8 mouse cellular contexts compared by ENCODE assay signal in genomic region chr7:45079856-45080255, GRCm38 (mm10). TPM values are rescaled to one million over a fixed set of nuclear protein-coding genes. Genes with fewer than 3 reads are reported as not detected.
DNase-seq lines count a peak whose midpoint lies in the region; ATAC-seq and TF ChIP-seq lines count a peak whose summit lies in the region.

No protein-coding gene starts in this region.

- peak; percentile 89 to 94 (median 93) for TF ChIP-seq CTCF in MEL (IDR thresholded peaks at IDR 0.05 in 2 of 3, conservative IDR thresholded peaks at IDR 0.05 in 1 of 3; ENCODE audit: control insufficient read depth in 1 of 3, insufficient read depth in 1 of 3, low read depth in 2 of 3, low read length in 3 of 3, poor library complexity in 1 of 3, severe bottlenecking in 1 of 3)
- peak; percentile 97 for TF ChIP-seq CTCF in forebrain, postnatal 0 days (IDR thresholded peaks at IDR 0.05; ENCODE audit: low read depth)

- ATAC-seq in forebrain, postnatal 0 days: peak; percentile 69

- WGBS in forebrain, postnatal 0 days: under 1% methylated on average over 10 of the region's 10 CpGs
- WGBS in hindbrain, embryonic 10.5 days: 1% methylated on average over 10 of the region's 10 CpGs

- no peak overlapping the region for H3K27ac ChIP-seq in MEL (ENCODE audit: control insufficient read depth, low read depth, low read length)
- H3K27ac ChIP-seq in forebrain, postnatal 0 days (ENCODE audit: low read depth, low read length): no peak overlapping the region
- H3K27ac ChIP-seq in hindbrain, embryonic 10.5 days: no peak overlapping the region

- no peak for TF ChIP-seq POLR2A in MEL (IDR thresholded peaks at IDR 0.05; ENCODE audit: control insufficient read depth in 1 of 2, insufficient read depth in 1 of 2, low read depth in 1 of 2, low read length in 2 of 2, poor library complexity in 1 of 2)

- H3K4me3 ChIP-seq in MEL (ENCODE audit: control insufficient read depth in 1 of 2, insufficient read depth in 1 of 2, low read depth in 2 of 2, low read length in 2 of 2): no peak overlapping the region
- H3K4me3 ChIP-seq in forebrain, postnatal 0 days (ENCODE audit: low read depth, low read length): no peak overlapping the region
- no peak overlapping the region for H3K4me3 ChIP-seq in hindbrain, embryonic 10.5 days

- no peak overlapping the region for H3K4me2 ChIP-seq in forebrain, postnatal 0 days (ENCODE audit: low read depth)

- DNase-seq in MEL (ENCODE audit: low read depth, low spot score): peak; percentile 90
- DNase-seq in cerebellum, adult 11-12 months: peak; percentile 75
- DNase-seq in forebrain, postnatal 0 days: peak; percentile 94
- peak; percentile 90 for DNase-seq in hindbrain, embryonic 10.5 days (ENCODE audit: low spot score)
- peak; percentile 97 to 98 for DNase-seq in layer of hippocampus, postnatal 10 days (ENCODE audit: low spot score in 2 of 2)
- peak; percentile 92 for DNase-seq in lung, postnatal 25 days (ENCODE audit: low spot score)
- peak; percentile 97 for DNase-seq in retina, embryonic 14.5 days (ENCODE audit: low spot score)
- peak; percentile 94 for DNase-seq in thymus, postnatal 25 days

- TF ChIP-seq RAD21 in MEL (IDR thresholded peaks at IDR 0.05; ENCODE audit: low read depth, low read length): peak; percentile 89

- H3K36me3 ChIP-seq in MEL (ENCODE audit: control insufficient read depth in 1 of 2, insufficient read depth in 2 of 2, low read length in 2 of 2): peaks cover 0 to 2% of the 10 kb centered on the region in 2 experiments; a peak in 1 of 4 replicates
- H3K36me3 ChIP-seq in forebrain, postnatal 0 days (ENCODE audit: insufficient read depth): peaks cover 31% of the 10 kb centered on the region
- peaks cover 57% of the 10 kb centered on the region for H3K36me3 ChIP-seq in hindbrain, embryonic 10.5 days

- no peaks in the 10 kb centered on the region for H3K9me3 ChIP-seq in MEL (replicated peaks; ENCODE audit: insufficient read depth, low read length)
- no peaks in the 10 kb centered on the region for H3K9me3 ChIP-seq in forebrain, postnatal 0 days (ENCODE audit: low read length)
- no peaks in the 10 kb centered on the region for H3K9me3 ChIP-seq in hindbrain, embryonic 10.5 days

- TF ChIP-seq EP300 in MEL (IDR thresholded peaks at IDR 0.05; ENCODE audit: low read depth in 1 of 2, low read length in 2 of 2): peak in 1 of 2 experiments; percentile 17; a peak in 1 of 4 replicates

- no peaks in the 10 kb centered on the region for H3K79me2 ChIP-seq in MEL (ENCODE audit: control insufficient read depth, insufficient read depth, low read length, poor library complexity)

- no peaks in the 10 kb centered on the region for H3K27me3 ChIP-seq in MEL (ENCODE audit: control insufficient read depth in 1 of 2, insufficient read depth in 2 of 2, low read length in 2 of 2)
- no peaks in the 10 kb centered on the region for H3K27me3 ChIP-seq in forebrain, postnatal 0 days (ENCODE audit: insufficient read depth, low read length)
- no peaks in the 10 kb centered on the region for H3K27me3 ChIP-seq in hindbrain, embryonic 10.5 days (ENCODE audit: insufficient read depth, poor library complexity, severe bottlenecking)

- H3K4me1 ChIP-seq in MEL (ENCODE audit: control insufficient read depth in 1 of 2, insufficient read depth in 2 of 2, low read length in 2 of 2): peaks cover 0 to 4% of the 10 kb centered on the region in 2 experiments; a peak in 1 of 4 replicates
- no peaks in the 10 kb centered on the region for H3K4me1 ChIP-seq in forebrain, postnatal 0 days (ENCODE audit: insufficient read depth)
- H3K4me1 ChIP-seq in hindbrain, embryonic 10.5 days (replicated peaks): peaks cover 12% of the 10 kb centered on the region; the same call in 1 of the 2 replicates

- no peak overlapping the region for H3K9ac ChIP-seq in MEL (ENCODE audit: control insufficient read depth, low read depth, low read length, poor library complexity, severe bottlenecking)
- no peak overlapping the region for H3K9ac ChIP-seq in forebrain, postnatal 0 days

TF ChIP-seq in MEL, 35 proteins besides CTCF, POLR2A, EP300 and RAD21 (continues in another document):
- TF ChIP-seq TCF12 (IDR thresholded peaks at IDR 0.05; ENCODE audit: low read depth, low read length): no peak
- TF ChIP-seq MAX (IDR thresholded peaks at IDR 0.05; ENCODE audit: low read length): no peak
- TF ChIP-seq E2F4 (IDR thresholded peaks at IDR 0.05; ENCODE audit: borderline replicate concordance, low read depth, low read length): no peak
- no peak for TF ChIP-seq NRF1 (IDR thresholded peaks at IDR 0.05; ENCODE audit: insufficient read depth, low read depth, low read length, poor library complexity, severe bottlenecking)
- no peak for TF ChIP-seq USF1 (IDR thresholded peaks at IDR 0.05; ENCODE audit: low read depth, low read length)
- TF ChIP-seq POLR2AphosphoS2 (IDR thresholded peaks at IDR 0.05; ENCODE audit: low read length): peak; percentile 79
- TF ChIP-seq MAFK (IDR thresholded peaks at IDR 0.05; ENCODE audit: borderline replicate concordance, low read depth, low read length): no peak
- peak; percentile 78 for TF ChIP-seq SIN3A (IDR thresholded peaks at IDR 0.05; ENCODE audit: low read length)
- TF ChIP-seq TBP (IDR thresholded peaks at IDR 0.05; ENCODE audit: low read depth, low read length): no peak
- no peak for TF ChIP-seq GATA1 (IDR thresholded peaks at IDR 0.05; ENCODE audit: low read depth, low read length)
- no peak for TF ChIP-seq USF2 (IDR thresholded peaks at IDR 0.05; ENCODE audit: borderline replicate concordance in 1 of 2, insufficient read depth in 1 of 2, low read depth in 1 of 2, low read length in 2 of 2)
- TF ChIP-seq KAT2A (conservative IDR thresholded peaks at IDR 0.05; ENCODE audit: low read depth, low read length): no peak
- TF ChIP-seq NELFE (IDR thresholded peaks at IDR 0.05; ENCODE audit: low read depth, low read length): no peak
- TF ChIP-seq ZKSCAN1 (IDR thresholded peaks at IDR 0.05; ENCODE audit: low read depth, low read length): no peak
- no peak for TF ChIP-seq BHLHE40 (IDR thresholded peaks at IDR 0.05; ENCODE audit: borderline replicate concordance, low read depth, low read length)
- no peak for TF ChIP-seq CHD2 (IDR thresholded peaks at IDR 0.05; ENCODE audit: low read length)
- TF ChIP-seq UBTF (IDR thresholded peaks at IDR 0.05; ENCODE audit: borderline replicate concordance, insufficient read depth, low read depth, low read length): no peak
- no peak for TF ChIP-seq ZNF384 (IDR thresholded peaks at IDR 0.05; ENCODE audit: low read depth, low read length)
- no peak for TF ChIP-seq MYC (IDR thresholded peaks at IDR 0.05; ENCODE audit: low read depth, low read length)
- TF ChIP-seq CHD1 (IDR thresholded peaks at IDR 0.05; ENCODE audit: low read depth, low read length): no peak
- TF ChIP-seq RCOR1 (IDR thresholded peaks at IDR 0.05; ENCODE audit: low read depth, low read length): no peak

RNA-seq across cellular contexts. Expression of gene Rcn3, which starts 12.2 kb away (rescaled TPM):
- total RNA-seq in MEL (2012; rRNA removed): 16.0 and 29.3 TPM in 2 replicates
- polyA plus RNA-seq in MEL (2012; ENCODE audit: insufficient read depth in 1 of 2, insufficient read length in 2 of 2, low read depth in 1 of 2, low replicate concordance in 2 of 2, missing spikeins in 1 of 2): 10 to 100 TPM in 1 of 2 experiments, not detected in 1; 43.0 TPM
- total RNA-seq in forebrain, postnatal 0 days (2014; rRNA removed): 29.7 and 43.8 TPM in 2 replicates
- polyA plus RNA-seq in forebrain, postnatal 0 days (2015; fragmentation: Nextera tagmentation; extraction: Ambion mirVana): 32.6 and 36.4 TPM in 2 replicates
- 127 and 135 TPM in 2 replicates for polyA plus RNA-seq in hindbrain, embryonic 10.5 days (2016; fragmentation: Nextera tagmentation; extraction: Ambion mirVana)
- total RNA-seq in layer of hippocampus, postnatal 10 days (2021): 10 to 100 TPM; 11.4 to 11.9 TPM

RNA-seq across cellular contexts. Expression of gene Prrg2, which starts 17.4 kb away (rescaled TPM):
- total RNA-seq in MEL (2012; rRNA removed): 7.5 and 7.7 TPM in 2 replicates
- polyA plus RNA-seq in MEL (2012; ENCODE audit: insufficient read depth in 1 of 2, insufficient read length in 2 of 2, low read depth in 1 of 2, low replicate concordance in 2 of 2, missing spikeins in 1 of 2): 10 to 100 TPM in 1 of 2 experiments, not detected in 1; 16.9 TPM
- total RNA-seq in forebrain, postnatal 0 days (2014; rRNA removed): 6.3 and 15.9 TPM in 2 replicates
- polyA plus RNA-seq in forebrain, postnatal 0 days (2015; fragmentation: Nextera tagmentation; extraction: Ambion mirVana): 14.9 and 15.1 TPM in 2 replicates
- polyA plus RNA-seq in hindbrain, embryonic 10.5 days (2016; fragmentation: Nextera tagmentation; extraction: Ambion mirVana): 16.9 and 18.6 TPM in 2 replicates
- 10 to 100 TPM in 1 of 2 experiments, 1 to 10 TPM in 1; 6.9 to 10.1 TPM for total RNA-seq in layer of hippocampus, postnatal 10 days (2021)

RNA-seq across cellular contexts. Expression of gene Nosip, which starts 17.6 kb away (rescaled TPM):
- total RNA-seq in MEL (2012; rRNA removed): 49.9 and 50.7 TPM in 2 replicates
- 10 to 100 TPM in 1 of 2 experiments, not detected in 1; 78.9 TPM for polyA plus RNA-seq in MEL (2012; ENCODE audit: insufficient read depth in 1 of 2, insufficient read length in 2 of 2, low read depth in 1 of 2, low replicate concordance in 2 of 2, missing spikeins in 1 of 2)
- 75.2 and 76.4 TPM in 2 replicates for total RNA-seq in forebrain, postnatal 0 days (2014; rRNA removed)
- polyA plus RNA-seq in forebrain, postnatal 0 days (2015; fragmentation: Nextera tagmentation; extraction: Ambion mirVana): 74.3 and 75.2 TPM in 2 replicates
- 67.8 and 70.7 TPM in 2 replicates for polyA plus RNA-seq in hindbrain, embryonic 10.5 days (2016; fragmentation: Nextera tagmentation; extraction: Ambion mirVana)
- total RNA-seq in layer of hippocampus, postnatal 10 days (2021): 10 to 100 TPM; 47.2 to 51.6 TPM

RNA-seq across cellular contexts. Expression of gene Fcgrt, which starts 23.8 kb away (rescaled TPM):
- total RNA-seq in MEL (2012; rRNA removed): 0.26 and 0.27 TPM in 2 replicates
- 1 to 10 TPM in 1 of 2 experiments, not detected in 1; 1.7 TPM for polyA plus RNA-seq in MEL (2012; ENCODE audit: insufficient read depth in 1 of 2, insufficient read length in 2 of 2, low read depth in 1 of 2, low replicate concordance in 2 of 2, missing spikeins in 1 of 2)
- total RNA-seq in forebrain, postnatal 0 days (2014; rRNA removed): 24.9 and 29.4 TPM in 2 replicates
- polyA plus RNA-seq in forebrain, postnatal 0 days (2015; fragmentation: Nextera tagmentation; extraction: Ambion mirVana): 35.1 and 44.7 TPM in 2 replicates
- polyA plus RNA-seq in hindbrain, embryonic 10.5 days (2016; fragmentation: Nextera tagmentation; extraction: Ambion mirVana): 9.9 and 13.1 TPM in 2 replicates
- 10 to 100 TPM; 17.9 to 23.1 TPM for total RNA-seq in layer of hippocampus, postnatal 10 days (2021)

RNA-seq across cellular contexts. Expression of gene Prr12, which starts 27.2 kb away (rescaled TPM):
- total RNA-seq in MEL (2012; rRNA removed): 3.3 and 3.5 TPM in 2 replicates
- polyA plus RNA-seq in MEL (2012; ENCODE audit: insufficient read depth in 1 of 2, insufficient read length in 2 of 2, low read depth in 1 of 2, low replicate concordance in 2 of 2, missing spikeins in 1 of 2): 10 to 100 TPM in 1 of 2 experiments, not detected in 1; 32.1 TPM
- total RNA-seq in forebrain, postnatal 0 days (2014; rRNA removed): 12.6 and 14.0 TPM in 2 replicates
- 4.9 and 8.2 TPM in 2 replicates for polyA plus RNA-seq in forebrain, postnatal 0 days (2015; fragmentation: Nextera tagmentation; extraction: Ambion mirVana)
- 11.9 and 13.4 TPM in 2 replicates for polyA plus RNA-seq in hindbrain, embryonic 10.5 days (2016; fragmentation: Nextera tagmentation; extraction: Ambion mirVana)
- total RNA-seq in layer of hippocampus, postnatal 10 days (2021): 10 to 100 TPM; 69.1 to 70.3 TPM
